Mouse (Mus musculus) neural tube, embryonic 14.5 days (tissue): ENCODE measurements around the gene Fbxl17. TPM values are rescaled to one million over a fixed set of nuclear protein-coding genes. Genes with fewer than 3 reads are reported as not detected.

Source experiments
- ATAC-seq: fragments of 200-750 bp; cut with Nextera tagmentation; 2 replicates; pipeline ENCODE4 v1.8.0; 2017; ENCODE audit warnings: low read depth, mild to moderate bottlenecking, moderate TSS enrichment, moderate library complexity
- H3K27ac ChIP-seq: fragments of 300-500 bp; sonication (generic); 2 replicates; pipeline ENCODE4 v1.5.1; 2014; ENCODE audit warnings: low read depth, mild to moderate bottlenecking, control low read depth, low read length, moderate library complexity, mixed read lengths
- H3K27me3 ChIP-seq: fragments of 300-500 bp; sonication (generic); 2 replicates; pipeline ENCODE4 v1.6.1; 2014; ENCODE audit warnings: low read length; ENCODE audit not compliant: control insufficient read depth, insufficient read depth
- H3K36me3 ChIP-seq: fragments of 300-500 bp; sonication (generic); 2 replicates; pipeline ENCODE4 v1.6.1; 2014; ENCODE audit warnings: low read length, mixed read lengths; ENCODE audit not compliant: control insufficient read depth, insufficient read depth
- H3K4me1 ChIP-seq: fragments of 300-500 bp; sonication (generic); 2 replicates; pipeline ENCODE4 v1.6.1; 2014; ENCODE audit warnings: low read length; ENCODE audit not compliant: control insufficient read depth, insufficient read depth
- H3K4me2 ChIP-seq: fragments of 300-500 bp; sonication (generic); 2 replicates; pipeline ENCODE4 v1.6.1; 2014; ENCODE audit warnings: mild to moderate bottlenecking, low read depth, low read length, control low read depth
- H3K4me3 ChIP-seq: fragments of 300-500 bp; sonication (generic); 2 replicates; pipeline ENCODE4 v1.5.1; 2014; ENCODE audit warnings: low read depth, low read length, control low read depth, mixed read lengths
- H3K9ac ChIP-seq: fragments of 300-500 bp; sonication (generic); replicated peaks from 2 replicates; pipeline ENCODE4 v1.6.1; 2014; ENCODE audit warnings: low read depth, mild to moderate bottlenecking, control low read depth, low read length, mixed read lengths
- H3K9me3 ChIP-seq: fragments of 300-500 bp; sonication (generic); 2 replicates; pipeline ENCODE4 v1.6.1; 2016; ENCODE audit warnings: low read length; ENCODE audit not compliant: control insufficient read depth
- WGBS: fragments of 180-500 bp; shearing (Covaris S2); extraction: QIAGEN DNeasy Blood & Tissue Kit; methylation state at CpG from one replicate; pipeline ENCODE4 v1.1.7; 2014; 5-methylcytosine and 5-hydroxymethylcytosine counted together
- polyA plus RNA-seq: library from polyadenylated mRNA; unstranded; fragments of >200 nt; fragmentation: Nextera tagmentation; extraction: Ambion mirVana; gene quantifications from 2 replicates; pipeline ENCODE4 v1.2.1, GENCODE M21; 2014

Fbxl17 gene
- polyA plus RNA-seq, 1 experiment from 2014 or later = 17.4 TPM

DNA sequence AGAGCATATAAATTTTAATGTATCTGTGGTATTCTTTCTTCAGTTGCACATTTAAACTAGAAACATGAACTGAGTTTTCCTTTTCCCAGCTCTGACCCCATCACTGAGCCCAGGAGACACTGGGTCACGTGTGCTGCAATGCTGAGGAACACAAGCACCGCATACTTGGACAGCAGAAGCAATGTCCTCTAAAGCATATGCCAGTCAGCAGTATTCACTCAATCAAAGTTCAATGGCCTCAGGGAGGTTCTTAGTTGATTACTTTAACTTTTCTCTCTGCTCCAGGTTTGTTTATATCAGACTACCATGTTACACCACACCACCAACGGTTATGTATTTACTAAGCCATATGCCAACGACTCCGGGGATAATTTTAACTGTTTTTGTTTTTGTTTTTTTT lies 318.2 kb downstream of the Fbxl17 start:
- no peak for ATAC-seq
- H3K4me1 ChIP-seq = peaks cover 10% of the 10 kb centered on the region
- 90% methylated on average over 5 of the region's 5 CpGs for WGBS
- H3K36me3 ChIP-seq = no peaks in the 10 kb centered on the region
- no peak overlapping the region for H3K9ac ChIP-seq
- H3K4me2 ChIP-seq = no peak overlapping the region
- H3K27me3 ChIP-seq = no peaks in the 10 kb centered on the region
- no peak overlapping the region for H3K4me3 ChIP-seq
- no peaks in the 10 kb centered on the region for H3K9me3 ChIP-seq
- H3K27ac ChIP-seq = no peak overlapping the region

DNA sequence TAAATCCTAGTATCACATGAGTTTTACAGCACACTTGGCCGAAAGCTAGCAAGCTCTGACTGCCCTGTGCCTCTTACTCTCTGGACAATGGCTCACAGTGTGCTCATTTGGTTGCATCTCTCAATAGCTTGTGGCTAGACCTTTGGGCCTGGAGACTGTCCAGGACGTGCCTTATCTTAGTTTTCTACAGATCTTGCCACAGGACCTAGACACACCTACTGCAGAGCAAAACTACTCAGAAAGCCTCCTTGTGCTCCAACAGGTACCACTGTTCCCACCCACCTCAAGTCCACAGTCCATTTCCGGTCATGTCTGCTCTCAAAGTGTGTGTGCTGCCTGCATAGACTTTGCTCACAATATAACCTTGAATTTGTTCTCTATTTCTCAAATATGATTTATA lies 319.8 kb downstream of the Fbxl17 start:
- Histone ChIP-seq H3K9ac (no peak overlapping the region), H3K4me3 (no peak overlapping the region), H3K27ac (no peak overlapping the region), H3K36me3 (no peaks in the 10 kb centered on the region), H3K4me2 (no peak overlapping the region), H3K4me1 (peaks cover 2% of the 10 kb centered on the region), H3K27me3 (no peaks in the 10 kb centered on the region), H3K9me3 (no peaks in the 10 kb centered on the region)
- ATAC-seq = no peak
- WGBS = 86% methylated on average over 3 of the region's 3 CpGs

DNA sequence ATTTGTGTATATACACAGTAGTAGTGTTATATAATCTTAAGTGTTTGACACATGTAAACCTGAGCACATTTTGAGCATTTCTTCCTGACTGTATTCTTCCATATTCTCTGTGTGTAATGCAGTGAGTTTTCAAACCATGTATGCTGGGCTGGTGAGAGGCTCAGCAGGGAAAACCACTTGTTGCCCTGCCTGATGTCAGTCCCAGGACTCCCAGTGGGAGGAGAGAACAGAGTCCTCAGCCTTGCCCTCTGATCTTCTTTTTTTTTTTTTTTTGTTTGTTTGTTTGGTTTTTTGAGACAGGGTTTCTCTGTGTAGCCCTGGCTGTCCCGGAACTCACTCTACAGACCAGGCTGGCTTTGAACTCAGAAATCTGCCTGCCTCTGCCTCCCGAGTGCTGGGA lies 321.5 kb downstream of the Fbxl17 start:
- ATAC-seq = no peak
- Histone ChIP-seq H3K36me3 (no peaks in the 10 kb centered on the region), H3K27me3 (no peaks in the 10 kb centered on the region), H3K4me1 (no peaks in the 10 kb centered on the region; the same call in 1 of the 2 replicates), H3K9me3 (no peaks in the 10 kb centered on the region), H3K4me2 (no peak overlapping the region), H3K4me3 (no peak overlapping the region), H3K9ac (no peak overlapping the region), H3K27ac (no peak overlapping the region)
- WGBS = 93% methylated on average over 2 of the region's 2 CpGs

DNA sequence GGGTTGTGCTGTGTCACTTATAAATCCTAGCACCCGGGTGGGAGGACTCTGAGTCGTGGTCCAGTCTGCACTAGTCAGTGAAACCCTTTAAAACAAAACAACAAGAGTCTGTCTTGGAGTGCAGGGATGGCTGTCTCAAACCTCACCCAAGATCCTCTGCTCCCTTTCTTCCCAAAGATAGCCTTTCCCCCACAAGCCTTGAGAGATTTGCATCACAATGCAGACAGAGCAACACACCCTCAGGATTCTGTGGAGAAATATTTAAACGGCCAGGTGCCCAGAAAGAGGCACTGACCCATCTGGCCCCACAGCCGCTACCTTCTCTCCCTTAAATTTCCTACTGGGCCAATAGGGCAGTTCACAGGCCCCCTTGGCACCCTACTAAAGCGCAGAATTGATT lies 323.4 kb downstream of the Fbxl17 start:
- ATAC-seq = no peak
- Histone ChIP-seq H3K27me3 (no peaks in the 10 kb centered on the region), H3K4me2 (no peak overlapping the region), H3K9ac (no peak overlapping the region), H3K4me3 (no peak overlapping the region), H3K27ac (no peak overlapping the region), H3K4me1 (peaks cover 7% of the 10 kb centered on the region; the same call in 1 of the 2 replicates), H3K36me3 (no peaks in the 10 kb centered on the region), H3K9me3 (no peaks in the 10 kb centered on the region)
- 52% methylated on average over 5 of the region's 5 CpGs for WGBS

DNA sequence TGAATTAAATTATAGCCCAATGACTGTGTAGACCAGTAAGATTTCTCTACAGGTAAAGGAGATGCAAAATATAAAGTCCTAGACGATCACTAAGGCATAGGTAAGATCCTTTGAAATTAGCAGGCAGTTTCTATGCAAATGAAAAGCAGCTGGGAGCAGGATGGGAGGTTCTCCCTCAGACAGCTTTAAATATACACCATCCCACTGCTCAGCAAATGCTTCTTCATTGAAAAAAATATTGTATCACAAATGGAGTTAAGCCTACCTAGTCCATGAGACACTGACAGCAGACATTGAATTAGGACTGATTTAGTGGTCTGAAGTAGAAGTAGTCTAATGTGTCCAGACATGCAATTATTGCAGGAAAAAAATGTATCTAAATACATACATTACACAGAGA lies 327.1 kb downstream of the Fbxl17 start:
- Histone ChIP-seq H3K9ac (no peak overlapping the region), H3K4me3 (no peak overlapping the region), H3K4me2 (no peak overlapping the region), H3K9me3 (no peaks in the 10 kb centered on the region), H3K4me1 (peaks cover 7% of the 10 kb centered on the region; the same call in 1 of the 2 replicates), H3K27ac (no peak overlapping the region), H3K36me3 (no peaks in the 10 kb centered on the region), H3K27me3 (no peaks in the 10 kb centered on the region)
- no peak for ATAC-seq
- WGBS = 5% methylated on average over 1 of the region's 1 CpGs

DNA sequence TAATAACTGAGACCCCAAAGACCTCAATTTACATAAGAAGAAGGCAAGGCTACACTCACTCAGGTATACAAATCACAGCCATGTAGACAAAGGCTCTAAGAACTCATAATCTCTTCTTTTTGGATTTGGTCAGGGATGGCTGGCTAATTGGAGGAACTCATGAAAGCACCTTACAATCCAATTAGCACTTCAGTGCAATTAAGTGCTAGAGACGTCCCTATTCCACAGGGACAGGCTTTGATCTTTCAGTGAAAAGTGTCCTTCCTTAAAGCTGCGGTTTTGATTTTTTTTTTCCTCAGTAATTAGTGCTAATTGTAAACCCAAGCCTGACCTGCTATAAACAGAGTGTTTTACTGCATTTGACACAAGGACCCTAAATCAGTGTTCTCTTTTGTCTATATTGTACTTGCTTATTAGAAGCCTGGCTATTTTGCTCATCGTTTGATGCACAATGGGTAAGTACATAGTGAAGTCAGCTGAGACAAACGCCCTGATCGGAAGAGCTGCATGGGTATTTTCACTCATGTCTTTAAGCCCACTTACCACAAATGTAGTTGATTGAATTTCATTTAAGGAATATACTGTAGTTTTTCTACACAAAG lies 327.8 kb downstream of the Fbxl17 start:
- H3K9me3 ChIP-seq = no peaks in the 10 kb centered on the region
- H3K9ac ChIP-seq = no peak overlapping the region
- no peak overlapping the region for H3K4me2 ChIP-seq
- WGBS = 9% methylated on average over 5 of the region's 5 CpGs
- H3K4me3 ChIP-seq = no peak overlapping the region
- H3K36me3 ChIP-seq = no peaks in the 10 kb centered on the region
- peaks cover 7% of the 10 kb centered on the region; the same call in 1 of the 2 replicates for H3K4me1 ChIP-seq
- ATAC-seq = no peak
- H3K27ac ChIP-seq = no peak overlapping the region; the same call in 1 of the 2 replicates
- no peaks in the 10 kb centered on the region for H3K27me3 ChIP-seq

DNA sequence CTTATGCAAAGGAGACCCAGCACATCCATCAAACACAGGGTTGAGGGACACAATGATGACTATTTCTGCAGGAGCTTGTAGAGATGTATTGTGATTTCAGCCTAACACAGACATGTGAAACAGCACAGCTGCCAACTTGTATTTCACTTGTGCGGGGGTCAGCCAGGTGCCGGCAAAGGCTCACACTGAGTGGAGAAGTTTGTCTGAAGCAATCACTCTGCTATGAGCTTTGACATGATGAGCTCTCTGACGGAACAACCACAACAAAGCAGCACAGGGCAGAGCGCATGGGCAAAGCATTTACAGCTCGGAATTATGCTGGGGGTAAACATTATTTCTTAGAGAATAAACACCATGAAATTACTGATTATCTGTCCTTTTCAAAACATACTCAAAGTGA lies 328.6 kb downstream of the Fbxl17 start:
- H3K9ac ChIP-seq = no peak overlapping the region
- no peaks in the 10 kb centered on the region for H3K36me3 ChIP-seq
- H3K27me3 ChIP-seq = no peaks in the 10 kb centered on the region
- H3K4me1 ChIP-seq = peaks cover 7% of the 10 kb centered on the region; the same call in 1 of the 2 replicates
- H3K4me3 ChIP-seq = no peak overlapping the region
- H3K27ac ChIP-seq = no peak overlapping the region
- H3K4me2 ChIP-seq = no peak overlapping the region
- ATAC-seq = 0 out of 2 replicates have a peak, but pooled peaks have one; percentile 25
- no peaks in the 10 kb centered on the region for H3K9me3 ChIP-seq
- WGBS = 13% methylated on average over 5 of the region's 5 CpGs

DNA sequence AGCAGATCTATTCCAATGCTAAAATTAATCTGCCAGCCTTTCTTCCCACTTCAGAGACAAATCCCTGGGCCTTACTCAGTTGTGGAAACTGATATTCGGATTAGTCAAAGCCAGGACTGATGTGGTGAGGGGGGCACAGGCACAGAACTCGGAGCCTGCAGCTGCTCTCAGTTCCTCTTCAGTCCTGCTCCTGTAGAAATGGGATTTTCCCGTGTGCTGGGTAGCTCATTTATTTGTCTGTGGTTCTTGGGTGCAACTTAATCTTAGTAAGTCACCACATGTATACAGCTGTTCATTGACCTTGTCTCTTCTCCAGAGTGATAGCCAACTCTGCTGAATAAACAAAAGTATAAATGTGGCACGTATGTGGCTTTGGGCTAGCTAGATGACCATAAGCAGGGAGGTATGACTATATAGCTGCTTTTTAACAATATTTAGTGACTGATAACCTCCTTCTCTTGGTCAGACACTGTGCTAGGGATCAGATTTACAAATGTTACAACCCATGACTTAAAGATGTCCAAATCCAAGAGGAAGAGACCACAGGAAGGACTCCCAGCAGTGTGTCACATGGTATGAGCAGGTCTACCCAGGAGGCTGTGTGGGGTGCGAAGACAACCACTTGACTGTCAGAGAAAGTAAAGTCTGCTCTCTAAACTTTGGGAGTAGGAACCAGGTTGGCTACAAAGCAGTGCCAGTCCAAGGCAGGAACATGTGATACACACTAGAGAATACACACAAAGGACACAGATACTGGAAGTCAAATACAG lies 331.6 kb downstream of the Fbxl17 start:
- no peak overlapping the region for H3K4me3 ChIP-seq
- H3K27ac ChIP-seq = no peak overlapping the region
- WGBS = 80% methylated on average over 5 of the region's 5 CpGs
- peaks cover 7% of the 10 kb centered on the region; the same call in 1 of the 2 replicates for H3K4me1 ChIP-seq
- ATAC-seq = no peak
- H3K9me3 ChIP-seq = no peaks in the 10 kb centered on the region
- H3K27me3 ChIP-seq = no peaks in the 10 kb centered on the region
- no peak overlapping the region for H3K4me2 ChIP-seq
- H3K9ac ChIP-seq = no peak overlapping the region
- H3K36me3 ChIP-seq = no peaks in the 10 kb centered on the region

DNA sequence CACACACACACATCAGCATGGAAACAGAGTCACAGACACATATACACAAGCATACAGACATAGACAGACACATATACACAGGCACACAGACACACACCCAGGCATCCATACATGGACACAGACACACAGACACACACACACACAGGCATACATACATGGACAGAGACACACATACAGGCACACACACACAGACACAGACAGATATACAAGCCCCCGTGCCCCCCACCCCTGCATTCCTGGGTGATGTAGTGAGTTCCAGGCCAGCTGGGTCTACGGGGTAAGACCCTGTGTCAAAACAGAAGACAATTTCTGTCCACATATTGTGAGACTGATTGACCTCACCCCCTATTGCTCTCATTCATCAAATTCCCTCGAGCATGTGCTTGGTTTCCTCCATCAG lies 332.6 kb downstream of the Fbxl17 start:
- no peak for ATAC-seq
- Histone ChIP-seq H3K4me1 (no peaks in the 10 kb centered on the region; the same call in 1 of the 2 replicates), H3K27ac (no peak overlapping the region), H3K9ac (no peak overlapping the region), H3K27me3 (no peaks in the 10 kb centered on the region), H3K4me3 (no peak overlapping the region), H3K9me3 (no peaks in the 10 kb centered on the region), H3K4me2 (no peak overlapping the region), H3K36me3 (no peaks in the 10 kb centered on the region)
- 57% methylated on average over 3 of the region's 3 CpGs for WGBS
